Mouse (Mus musculus): ENCODE results near the gene Pitpnm1.
A peak's percentile ranks its signal among the peaks of the same experiment; 100 is the strongest.

Pitpnm1 gene

DNA sequence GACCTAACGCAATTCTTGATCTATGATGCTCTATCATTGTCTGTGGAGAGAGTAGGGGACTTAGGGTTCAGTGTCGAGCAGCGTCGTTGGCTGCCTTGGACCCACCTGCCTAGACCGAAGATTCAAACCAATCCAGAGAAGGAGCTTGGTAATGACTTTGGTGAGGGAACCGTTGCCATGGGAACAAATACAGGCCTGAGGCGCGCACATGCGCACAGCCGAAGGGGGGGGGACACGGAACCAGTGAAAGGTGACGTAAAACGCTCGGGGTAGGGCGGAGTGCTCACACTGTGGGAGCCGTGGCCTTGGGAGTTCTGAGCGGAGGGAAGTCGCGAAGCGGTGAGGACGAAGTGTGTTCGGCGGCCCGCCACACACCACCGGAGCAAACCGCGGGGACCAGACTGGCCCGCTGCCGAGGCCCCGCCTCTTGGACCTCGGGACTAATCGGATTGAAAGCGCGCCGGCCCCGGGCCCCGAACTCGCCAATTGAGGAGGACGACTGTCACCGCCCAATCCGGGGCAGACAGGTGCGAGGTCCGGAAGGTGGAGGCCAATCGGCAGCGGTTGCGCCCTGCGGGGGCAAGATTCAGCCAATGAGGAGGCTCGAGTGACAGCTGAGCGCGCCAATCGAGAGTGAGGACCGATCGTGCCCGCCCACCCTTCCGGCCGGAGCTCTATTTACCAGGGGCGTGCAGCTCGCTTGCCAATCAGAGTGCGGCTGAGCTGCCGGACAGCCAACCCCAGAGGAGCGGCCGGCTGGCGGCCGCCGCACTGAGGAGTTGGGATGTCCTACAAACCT is 3.0 kb upstream of the Pitpnm1 start, which contains the start of gene Cdk2ap2:
Gene Cdk2ap2, plus strand, starts transcription at position 541 of the 799 bp plus-strand sequence.
- DNase-seq, result peak; percentile 100

DNA sequence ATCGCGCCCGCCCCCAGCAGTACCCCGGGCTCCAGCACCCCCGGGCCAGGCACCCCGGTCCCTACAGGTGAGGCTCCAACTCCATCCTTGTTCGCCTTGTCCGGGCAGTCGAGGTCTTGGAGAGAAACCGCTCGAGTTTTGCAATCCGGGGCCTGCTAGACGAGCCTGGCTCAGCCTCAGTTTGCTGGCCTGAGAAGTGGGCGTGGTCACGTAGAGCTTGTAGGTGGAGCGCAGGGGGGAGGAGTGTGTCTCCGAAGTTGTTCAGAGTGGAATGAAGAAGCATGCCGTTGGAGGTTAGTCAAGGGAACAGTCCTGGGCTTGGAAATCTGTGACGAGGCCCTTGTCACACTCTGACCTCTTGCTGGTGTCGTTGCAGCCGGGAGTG is 2.4 kb upstream of the Pitpnm1 start:
- peak; percentile 92 to 93 for DNase-seq

DNA sequence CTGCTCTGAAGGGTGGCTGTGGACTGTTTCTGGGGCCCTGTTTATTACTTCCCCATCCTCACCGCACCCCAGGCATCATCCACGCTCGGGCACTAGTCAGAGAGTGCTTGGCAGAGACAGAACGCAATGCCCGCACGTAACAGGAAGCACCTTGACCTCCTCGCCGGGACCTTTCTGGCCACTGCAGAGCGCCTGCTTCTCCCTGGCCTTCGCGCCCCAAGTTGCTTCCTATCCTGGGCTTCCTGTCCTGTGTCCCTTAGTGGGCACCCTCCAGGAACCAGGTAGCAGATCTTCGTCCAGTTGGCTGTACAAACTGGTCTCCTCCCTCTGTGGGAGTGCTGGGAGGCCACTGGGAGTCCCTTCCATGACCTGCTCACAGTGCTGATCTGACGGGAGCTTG is 1.4 kb upstream of the Pitpnm1 start:
- DNase-seq, result no peak

DNA sequence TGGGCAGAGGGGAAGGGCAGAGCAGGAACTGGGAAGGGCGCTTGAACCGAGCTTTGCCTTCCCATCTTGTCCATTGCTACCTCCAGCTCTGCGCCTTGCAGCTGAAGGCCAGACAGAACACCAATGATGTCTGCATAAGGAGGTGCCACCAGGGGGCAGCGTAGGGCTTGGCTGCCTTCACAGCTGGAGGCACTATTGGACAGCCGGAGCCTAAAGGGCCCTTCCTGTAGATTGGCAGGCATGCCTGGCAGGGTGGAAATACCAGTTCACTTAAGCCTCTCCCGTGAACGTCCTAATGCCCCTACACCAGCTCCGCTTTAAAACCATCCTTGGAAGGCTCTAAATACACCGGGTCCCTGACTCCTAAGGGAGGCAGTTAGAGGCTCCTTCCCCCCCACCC is 742 bp upstream of the Pitpnm1 start:
- DNase-seq, result peak; percentile 95 to 97

DNA sequence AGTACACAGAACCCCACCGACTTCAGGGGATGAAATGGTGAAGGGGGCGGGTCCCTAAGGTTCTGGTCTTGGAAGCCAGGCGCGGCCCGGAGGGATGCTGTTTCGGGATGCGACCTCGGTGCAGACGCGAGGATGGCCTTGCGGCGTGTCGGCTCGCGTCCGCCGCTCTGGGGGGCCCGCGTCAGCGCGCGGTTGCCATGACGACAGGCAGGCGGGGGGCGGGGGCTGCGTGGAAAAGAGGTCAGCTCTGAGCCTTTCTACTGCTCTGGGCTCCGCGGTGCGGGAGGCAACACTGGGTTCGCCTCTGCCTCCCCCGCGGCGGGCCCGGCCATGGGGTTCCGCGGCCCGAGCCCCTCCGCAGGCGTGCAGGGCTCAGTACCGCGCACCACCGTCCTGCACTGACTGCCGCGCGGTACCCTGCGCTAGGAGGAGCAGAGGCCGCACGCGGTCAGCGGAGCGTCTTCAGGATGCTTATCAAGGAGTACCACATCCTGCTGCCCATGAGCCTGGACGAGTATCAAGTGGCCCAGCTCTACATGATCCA is 992 bp downstream of the Pitpnm1 start:
- no peak for DNase-seq

DNA sequence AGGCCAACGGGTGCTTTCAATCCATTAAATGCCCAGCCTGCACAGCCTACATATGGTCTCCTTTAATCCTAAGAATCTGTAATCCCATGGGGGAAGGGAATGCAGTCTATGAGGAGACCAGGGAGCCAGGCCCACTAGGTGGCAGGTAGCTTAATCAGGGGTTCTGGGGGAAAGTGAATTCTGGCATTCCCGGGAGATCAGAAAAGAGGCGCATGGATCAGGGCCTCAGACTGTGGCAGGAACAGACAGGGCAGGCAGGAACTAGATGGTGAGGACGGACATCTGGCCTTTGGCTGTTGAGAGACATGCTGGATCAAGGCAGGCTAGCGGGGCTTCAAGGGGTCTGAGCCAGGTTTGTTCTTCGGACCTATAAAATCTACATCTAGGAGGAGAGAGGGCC is 1.7 kb downstream of the Pitpnm1 start:
- DNase-seq, result no peak

DNA sequence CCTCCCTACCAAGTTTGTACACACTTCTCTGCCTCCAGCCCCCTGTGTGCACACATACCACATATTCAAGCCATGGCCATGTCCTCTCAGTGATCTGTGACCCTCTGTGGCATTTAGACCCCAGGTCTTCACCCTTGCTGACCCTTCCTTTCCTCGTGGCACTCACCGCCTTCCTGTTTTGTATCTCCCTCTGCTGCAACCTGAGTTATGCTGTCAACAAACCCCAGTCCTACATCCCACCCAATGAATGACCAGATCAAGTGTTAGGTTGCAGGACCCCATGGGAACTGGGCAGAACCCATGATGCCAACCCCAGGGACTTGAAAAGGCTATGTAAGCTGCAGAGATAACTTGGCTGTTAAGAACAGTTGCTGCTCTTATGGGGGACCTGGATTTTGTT is 2.3 kb downstream of the Pitpnm1 start:
- DNase-seq, result no peak

DNA sequence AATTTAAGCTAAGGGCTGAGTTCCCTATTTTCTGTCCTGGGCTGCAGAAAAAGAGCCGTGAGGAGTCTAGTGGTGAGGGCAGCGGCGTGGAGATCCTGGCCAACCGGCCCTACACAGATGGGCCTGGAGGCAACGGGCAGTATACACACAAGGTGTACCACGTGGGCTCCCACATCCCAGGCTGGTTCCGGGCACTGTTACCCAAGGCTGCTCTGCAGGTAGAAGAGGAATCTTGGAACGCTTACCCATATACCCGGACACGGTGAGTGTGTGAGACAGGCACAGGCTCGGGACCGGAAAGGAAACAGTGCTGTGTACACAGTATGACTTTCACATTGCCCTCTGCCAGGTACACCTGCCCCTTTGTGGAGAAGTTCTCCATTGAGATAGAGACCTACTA is 2.8 kb downstream of the Pitpnm1 start:
- DNase-seq, result no peak

DNA sequence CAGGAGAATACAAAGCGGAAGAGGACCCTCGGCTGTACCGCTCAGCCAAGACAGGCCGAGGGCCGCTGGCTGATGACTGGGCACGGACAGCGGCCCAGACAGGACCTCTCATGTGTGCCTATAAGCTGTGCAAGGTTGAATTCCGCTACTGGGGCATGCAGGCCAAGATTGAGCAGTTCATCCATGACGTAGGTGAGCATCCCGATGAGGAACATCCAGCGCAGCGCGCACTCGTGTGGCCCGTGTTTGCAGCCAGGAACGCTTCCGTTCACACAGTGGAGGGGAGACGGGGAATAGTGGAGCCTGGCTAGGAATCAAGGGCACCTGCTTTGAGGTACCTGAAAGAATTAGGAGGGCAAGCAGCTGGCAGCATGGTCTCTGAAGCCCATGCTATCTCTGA is 3.5 kb downstream of the Pitpnm1 start:
- DNase-seq, result peak in 1 of 2 experiments; percentile 26

DNA sequence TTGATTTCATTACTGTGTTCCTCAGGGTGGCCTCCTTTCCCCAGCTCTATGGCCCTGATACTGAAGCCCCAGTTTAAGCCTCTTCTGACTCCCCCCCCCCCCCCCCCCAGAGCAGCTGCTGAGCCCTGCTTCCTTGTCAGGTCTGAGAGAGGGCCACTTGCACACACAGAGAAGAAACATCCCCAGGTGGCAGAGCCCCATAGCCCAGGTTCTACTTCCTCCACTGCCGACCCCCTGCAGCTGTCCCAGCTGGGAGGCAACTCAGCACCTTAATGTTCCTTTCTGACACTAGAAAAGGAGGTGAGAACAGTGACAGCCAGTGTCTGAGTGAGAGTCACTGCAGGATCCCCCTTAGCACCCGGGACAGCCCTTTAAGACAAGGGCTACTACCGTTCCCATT is 4.0 kb downstream of the Pitpnm1 start:
- no peak for DNase-seq

DNA sequence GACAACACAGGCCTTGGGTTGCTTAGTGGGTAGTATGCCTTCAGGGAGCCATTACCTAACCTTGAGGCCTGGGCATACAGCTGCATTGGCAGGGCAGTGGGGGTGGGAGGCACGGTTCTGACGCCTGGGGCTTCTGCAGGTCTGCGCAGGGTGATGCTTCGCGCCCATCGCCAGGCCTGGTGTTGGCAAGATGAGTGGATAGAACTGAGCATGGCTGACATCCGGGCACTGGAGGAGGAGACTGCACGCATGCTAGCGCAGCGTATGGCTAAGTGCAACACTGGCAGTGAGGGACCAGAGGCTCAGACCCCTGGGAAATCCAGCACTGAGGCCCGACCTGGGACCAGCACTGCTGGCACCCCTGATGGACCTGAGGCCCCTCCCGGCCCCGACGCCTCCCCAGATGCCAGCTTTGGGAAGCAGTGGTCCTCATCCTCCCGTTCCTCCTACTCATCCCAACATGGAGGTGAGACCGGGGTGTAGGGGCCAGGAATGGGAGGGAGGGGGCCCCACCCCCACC is 4.9 kb downstream of the Pitpnm1 start:
- DNase-seq, result peak in 1 of 2 experiments; percentile 28

DNA sequence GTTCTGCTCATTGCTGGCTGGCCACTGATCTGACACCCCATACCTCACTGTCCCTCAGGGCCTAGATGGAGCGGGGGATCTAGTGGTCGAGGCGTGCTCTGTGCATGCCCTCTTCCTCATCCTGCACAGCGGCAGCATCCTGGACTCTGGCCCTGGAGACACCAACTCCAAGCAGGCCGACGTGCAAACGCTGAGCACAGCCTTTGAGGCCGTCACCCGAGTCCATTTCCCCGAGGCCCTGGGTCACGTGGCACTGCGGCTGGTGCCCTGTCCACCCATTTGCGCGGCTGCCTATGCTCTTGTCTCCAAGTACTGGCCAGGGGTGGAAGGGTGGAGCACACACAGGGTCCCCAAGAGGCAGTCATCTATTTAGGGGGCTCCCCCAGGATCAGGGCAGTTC is 6.9 kb downstream of the Pitpnm1 start:
- DNase-seq, result peak; percentile 38 to 68

DNA sequence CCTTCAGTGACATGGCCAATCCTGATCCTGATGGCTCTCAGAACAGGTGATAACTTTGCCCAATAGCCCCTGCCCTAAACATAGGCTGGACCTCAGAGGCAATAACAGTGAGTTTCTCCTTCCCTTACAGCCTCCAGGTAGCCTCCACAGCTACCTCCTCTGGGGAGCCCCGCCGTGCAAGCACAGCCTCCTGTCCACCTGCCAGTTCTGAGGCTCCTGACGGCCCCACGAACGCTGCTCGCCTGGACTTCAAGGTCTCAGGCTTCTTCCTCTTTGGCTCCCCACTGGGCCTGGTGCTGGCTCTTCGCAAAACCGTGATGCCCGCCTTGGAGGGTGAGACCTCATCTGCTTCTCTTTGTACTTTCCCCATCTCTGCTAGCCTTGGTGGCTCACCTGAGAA is 8.7 kb downstream of the Pitpnm1 start:
- no peak for DNase-seq

DNA sequence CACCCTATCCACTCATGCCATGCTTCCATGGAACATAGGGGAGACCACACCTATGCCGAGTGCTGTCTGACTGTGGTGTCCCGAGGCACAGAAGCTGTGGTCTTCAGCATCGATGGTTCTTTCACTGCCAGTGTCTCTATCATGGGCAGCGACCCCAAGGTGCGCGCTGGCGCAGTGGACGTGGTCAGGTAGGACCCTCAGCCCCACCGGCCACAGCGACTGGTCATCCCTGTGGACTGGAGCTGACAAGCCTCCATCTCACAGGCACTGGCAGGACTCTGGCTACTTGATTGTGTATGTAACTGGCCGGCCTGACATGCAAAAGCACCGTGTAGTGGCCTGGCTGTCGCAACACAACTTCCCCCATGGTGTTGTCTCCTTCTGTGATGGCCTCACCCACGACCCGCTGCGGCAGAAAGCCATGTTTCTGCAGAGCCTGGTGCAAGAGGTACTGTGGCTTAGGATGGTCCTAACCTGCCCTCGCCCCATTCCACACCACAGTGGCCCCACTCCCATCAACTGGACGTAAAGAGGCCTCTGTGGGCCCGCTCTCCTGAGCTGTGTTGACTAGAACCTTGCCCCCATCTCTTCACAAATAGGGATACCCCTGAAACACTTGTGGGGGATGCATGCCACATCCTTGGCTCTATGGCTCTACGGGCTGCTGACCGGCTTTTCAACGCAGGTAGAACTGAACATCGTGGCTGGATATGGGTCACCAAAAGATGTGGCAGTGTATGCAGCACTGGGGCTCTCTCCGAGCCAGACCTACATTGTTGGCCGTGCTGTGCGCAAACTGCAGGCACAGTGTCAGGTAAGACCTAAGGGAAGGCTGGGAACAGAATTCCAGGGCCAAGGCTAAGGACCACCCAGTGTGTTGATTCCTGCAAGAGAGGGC is 12.5 kb downstream of the Pitpnm1 start:
- DNase-seq, result no peak

DNA sequence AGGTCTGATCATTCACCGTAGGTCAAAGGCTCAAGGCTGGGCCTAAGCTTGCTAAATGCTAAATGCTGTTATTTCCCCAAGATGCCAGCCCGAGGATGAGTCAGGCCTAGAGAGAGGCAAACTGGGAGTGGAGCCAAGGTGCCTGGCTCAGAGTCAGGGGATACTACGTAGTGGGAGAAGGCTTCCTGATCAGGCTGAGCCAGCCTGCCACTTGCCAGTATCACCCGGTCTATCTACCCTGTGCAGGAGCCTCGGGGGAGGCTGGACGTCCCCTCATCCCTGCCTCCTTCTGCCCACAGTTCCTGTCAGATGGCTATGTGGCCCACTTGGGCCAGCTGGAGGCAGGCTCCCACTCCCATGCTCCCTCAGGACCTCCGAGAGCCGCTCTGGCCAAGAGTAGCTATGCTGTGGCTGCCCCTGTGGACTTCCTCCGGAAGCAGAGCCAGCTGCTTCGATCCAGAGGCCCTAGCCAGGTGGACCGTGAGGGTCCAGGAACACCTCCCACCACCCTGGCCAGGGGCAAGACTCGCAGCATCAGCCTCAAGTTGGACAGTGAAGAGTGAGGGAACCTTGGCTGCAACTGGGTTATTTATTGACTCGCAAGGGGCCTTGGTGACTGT is 13.5 kb downstream of the Pitpnm1 start:
- peak; percentile 91 to 93 for DNase-seq

DNA sequence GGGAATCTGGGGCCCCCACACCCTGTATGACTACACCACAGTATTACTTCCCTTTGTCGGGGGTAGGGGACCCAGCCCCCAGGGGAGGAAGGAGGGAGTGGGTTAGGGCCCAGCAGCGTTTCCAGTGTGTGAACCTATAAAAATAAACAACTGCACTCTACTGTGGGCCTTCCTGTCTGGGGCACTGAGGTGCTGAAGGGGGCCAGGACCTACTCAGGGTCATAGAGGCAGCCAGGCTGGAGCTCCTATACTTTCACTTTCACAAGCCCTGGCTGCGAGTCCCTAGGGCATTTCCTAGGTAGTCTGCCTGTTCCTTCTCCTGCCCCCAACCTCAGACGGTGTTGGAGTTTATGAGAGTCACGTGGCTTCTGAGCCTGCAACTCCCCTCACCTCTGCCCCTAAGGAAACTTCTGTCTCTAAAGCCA is 14.0 kb downstream of the Pitpnm1 start:
- peak; percentile 42 to 81 for DNase-seq

DNA sequence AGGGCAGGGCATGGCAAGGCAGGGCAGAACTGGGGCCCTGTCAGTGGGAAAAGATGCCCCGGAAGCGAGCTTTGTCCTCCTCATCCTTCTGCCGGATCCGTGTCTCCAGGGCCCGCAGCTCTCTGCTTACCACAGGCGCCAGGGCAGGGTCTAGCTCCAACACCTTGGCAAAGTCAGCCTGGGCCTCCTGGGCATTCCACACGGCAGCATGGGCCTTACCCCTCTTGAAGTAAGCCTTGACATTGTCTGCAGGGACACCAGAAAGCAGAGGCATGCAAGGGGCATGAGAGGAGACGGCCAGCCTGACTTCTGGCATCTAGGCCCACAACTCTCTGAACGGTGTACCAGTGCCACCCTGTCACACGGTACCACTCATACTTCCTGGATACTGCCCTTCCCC is 14.8 kb downstream of the Pitpnm1 start:
- peak in 1 of 2 experiments; percentile 35 for DNase-seq

DNA sequence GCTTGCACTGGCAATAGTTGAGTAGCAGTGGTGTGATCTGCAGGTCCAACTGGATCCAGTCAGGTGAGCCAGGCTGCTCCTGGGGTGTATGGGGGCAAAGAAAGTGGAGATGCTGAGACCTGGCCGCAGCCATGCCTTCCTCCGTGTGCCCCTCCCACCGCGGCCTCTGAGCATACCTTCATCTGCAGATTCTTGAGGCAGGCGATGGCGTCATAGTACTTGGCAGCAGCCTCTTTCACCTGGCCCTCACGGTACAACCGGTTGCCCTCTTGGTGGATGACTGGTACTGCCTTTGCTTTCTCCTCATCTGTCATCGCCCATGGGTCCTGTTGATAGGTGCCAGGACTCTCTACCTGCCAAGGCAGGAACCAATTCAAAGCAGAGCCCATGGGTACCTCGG is 15.3 kb downstream of the Pitpnm1 start:
- DNase-seq, result no peak

DNA sequence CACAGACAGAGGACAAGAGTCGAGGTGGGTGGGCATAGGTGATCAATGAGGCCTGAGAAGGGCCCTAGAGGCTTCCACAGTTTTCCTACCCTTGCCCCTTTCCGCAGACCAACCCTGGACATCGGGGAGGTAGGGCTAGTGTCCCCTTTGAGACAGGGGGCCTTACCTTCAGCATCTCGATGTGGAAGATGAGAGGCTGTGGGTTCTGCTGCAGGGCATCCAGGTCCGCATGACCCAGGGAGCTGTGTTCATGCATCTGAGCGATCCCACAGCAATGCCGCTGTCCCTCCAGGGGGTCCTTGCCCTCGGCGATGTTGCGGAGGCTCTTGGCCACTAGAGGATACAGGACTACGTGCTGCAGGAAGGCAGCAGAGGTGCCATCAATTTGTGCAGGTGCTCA is 16.0 kb downstream of the Pitpnm1 start:
- DNase-seq, result no peak

DNA sequence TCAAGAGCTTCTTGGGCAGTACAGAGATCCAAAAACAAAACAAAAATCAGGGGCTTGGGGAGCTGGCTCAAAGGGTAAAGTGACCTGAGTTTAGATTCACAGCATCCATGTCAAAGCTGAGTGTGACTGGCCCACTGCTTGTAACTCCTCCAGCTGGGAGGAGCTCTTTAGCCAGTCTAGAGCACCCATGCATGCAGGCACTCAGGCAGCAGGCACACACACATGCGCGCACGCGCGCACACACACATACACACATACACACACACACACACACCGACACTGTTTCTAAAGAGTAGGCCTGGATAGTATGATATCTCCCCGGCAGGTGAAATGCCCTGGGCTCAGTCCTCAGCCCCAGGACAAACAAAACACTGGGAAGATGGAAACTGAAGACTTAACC is 17.2 kb downstream of the Pitpnm1 start:
- DNase-seq, result no peak

DNA sequence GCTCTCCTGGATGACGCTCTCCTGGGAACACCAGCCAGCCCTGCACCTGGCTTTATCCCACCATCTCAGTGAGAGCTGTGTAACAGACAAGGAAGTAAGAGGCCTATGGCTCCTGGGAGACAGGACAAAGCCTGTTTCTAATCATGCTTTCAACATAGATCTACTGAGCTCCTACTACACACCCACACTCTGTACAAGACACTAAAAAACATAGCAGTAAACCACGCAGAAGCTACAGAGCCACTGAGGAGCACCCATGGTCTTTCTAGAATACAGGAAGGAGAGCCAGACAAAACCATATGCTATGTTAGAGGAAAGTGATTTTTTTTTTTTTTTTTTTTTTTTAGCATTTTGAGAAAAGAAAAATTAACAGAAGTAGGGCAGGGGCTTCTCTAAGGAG is 18.6 kb downstream of the Pitpnm1 start:
- DNase-seq, result no peak

DNA sequence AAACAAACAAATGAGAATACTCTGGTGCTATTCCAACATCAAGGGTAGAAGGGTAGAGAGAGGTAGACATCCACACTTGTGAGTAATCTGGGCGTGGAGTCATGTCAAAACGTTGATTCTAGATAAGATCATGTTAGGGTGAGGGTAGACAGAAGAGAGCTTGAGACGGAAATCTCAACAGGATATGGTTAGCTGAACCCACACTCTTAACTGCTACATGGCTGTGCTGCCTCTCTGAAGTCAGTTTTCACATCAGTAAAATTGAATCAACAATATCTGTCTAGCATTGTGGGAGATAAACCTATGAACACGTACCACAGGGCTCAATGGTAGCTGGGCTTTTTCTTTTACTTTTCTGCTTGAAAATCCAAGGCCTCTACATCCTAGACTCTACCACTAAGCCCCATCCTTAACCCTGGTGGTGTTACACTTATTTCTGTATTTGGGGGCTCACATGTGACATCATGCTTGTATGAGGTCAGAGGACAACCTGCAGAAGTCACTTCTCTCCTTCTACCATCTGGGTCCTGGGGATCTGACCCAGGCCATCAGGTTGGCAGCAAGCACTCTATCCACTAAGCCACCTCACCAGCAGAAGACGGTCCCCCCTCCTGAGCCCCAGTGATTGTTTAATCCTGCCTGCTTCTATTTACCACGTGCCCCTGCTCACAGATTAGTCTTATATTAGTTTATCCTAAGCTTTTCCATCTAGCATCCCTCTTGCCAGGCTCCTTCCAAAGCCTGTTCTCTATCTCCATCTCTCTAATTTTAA is 20.1 kb downstream of the Pitpnm1 start:
- no peak for DNase-seq

Data from kidney, postnatal 25 days (tissue).